25 mouse cellular contexts compared by ENCODE assay signal in the genomic region with DNA sequence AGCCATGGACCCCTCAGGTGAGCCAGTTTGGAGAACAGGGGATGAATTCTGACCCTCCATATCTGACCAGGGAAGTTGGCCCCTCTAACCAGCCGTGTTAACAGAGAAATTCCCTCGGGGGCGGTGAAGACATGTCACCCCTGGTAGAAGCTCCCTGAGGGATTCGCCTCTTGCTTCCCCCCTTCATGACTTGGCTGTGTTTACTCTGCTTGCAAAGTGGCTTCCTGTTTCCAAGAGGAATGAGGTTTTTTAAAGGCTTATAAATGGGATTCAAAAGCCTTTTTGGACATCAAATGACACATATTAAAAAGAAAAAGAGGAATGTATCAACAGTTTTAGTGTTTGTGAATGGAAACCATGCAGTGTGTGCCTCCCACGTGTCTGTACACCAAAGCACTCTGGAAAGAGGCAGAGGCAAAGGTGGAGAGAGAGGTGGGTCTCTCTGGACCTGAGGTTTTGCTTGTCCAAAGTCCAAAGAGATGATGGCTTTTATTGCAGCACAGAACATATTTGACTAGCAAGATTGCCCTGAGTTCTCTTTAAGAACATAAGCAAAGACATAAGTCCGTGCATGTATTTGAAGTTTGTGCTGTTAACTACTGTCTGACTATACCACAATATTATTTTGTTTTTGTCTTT.
DNase-seq lines count a peak whose midpoint lies in the region; ATAC-seq and TF ChIP-seq lines count a peak whose summit lies in the region.
"Had no signal": no experiment of that assay in that cellular context is flagged by ENCODE, and none has a peak within 500 bp of the region (broad histone marks: within the 10 kb centered on the region; RNA-seq: fewer than 3 reads in every experiment).

No protein-coding gene starts in this region.

- whole genome bisulfite sequencing in heart, embryonic 11.5 days (ENCODE audit: insufficient replicate concordance) = 62% methylated on average over 6 of the region's 6 CpGs
- 44% methylated on average over 6 of the region's 6 CpGs for WGBS in kidney, postnatal 0 days
- 13% methylated on average over 6 of the region's 6 CpGs for WGBS in large intestine, adult 2 months

- H3K4me1 ChIP-seq in heart, embryonic 11.5 days (ENCODE audit: control insufficient read depth, insufficient read depth, low read length) = no peaks in the 10 kb centered on the region
- H3K4me1 ChIP-seq in kidney, postnatal 0 days (replicated peaks; ENCODE audit: insufficient read depth, low read length) = no peaks in the 10 kb centered on the region
- H3K4me1 ChIP-seq: forebrain, embryonic 10.5 days had no signal

- no peaks in the 10 kb centered on the region for H3K36me3 ChIP-seq in heart, embryonic 11.5 days (ENCODE audit: control insufficient read depth, insufficient read depth, low read length)
- no peaks in the 10 kb centered on the region for H3K36me3 ChIP-seq in kidney, postnatal 0 days (ENCODE audit: insufficient read depth, low read length)
- H3K36me3 ChIP-seq: embryonic facial prominence, embryonic 13.5 days; forebrain, embryonic 10.5 days; limb, embryonic 12.5 days; stomach, embryonic 15.5 days had no signal

- TF ChIP-seq CTCF in kidney, postnatal 0 days (IDR thresholded peaks at IDR 0.05; ENCODE audit: low read depth) = no peak

- no peaks in the 10 kb centered on the region for H3K27me3 ChIP-seq in heart, embryonic 11.5 days (ENCODE audit: control insufficient read depth, insufficient read depth, low read length)
- H3K27me3 ChIP-seq in kidney, postnatal 0 days (ENCODE audit: insufficient read depth, low read length) = no peaks in the 10 kb centered on the region
- H3K27me3 ChIP-seq: embryonic facial prominence, embryonic 13.5 days; Patski; stomach, embryonic 15.5 days had no signal

- no peaks in the 10 kb centered on the region for H3K9me3 ChIP-seq in heart, embryonic 11.5 days (replicated peaks; ENCODE audit: control insufficient read depth, low read length)
- H3K9me3 ChIP-seq in kidney, postnatal 0 days (replicated peaks; ENCODE audit: low read length) = no peaks in the 10 kb centered on the region
- H3K9me3 ChIP-seq: embryonic facial prominence, embryonic 13.5 days; forebrain, embryonic 10.5 days; stomach, embryonic 15.5 days had no signal

- H3K4me3 ChIP-seq in heart, embryonic 11.5 days (ENCODE audit: low read depth, low read length) = no peak overlapping the region
- no peak overlapping the region for H3K4me3 ChIP-seq in kidney, postnatal 0 days (replicated peaks; ENCODE audit: low read depth, low read length)
- H3K4me3 ChIP-seq: embryonic facial prominence, embryonic 13.5 days; forebrain, embryonic 10.5 days; gastrocnemius, adult 2 months; heart, adult 2 months; limb, embryonic 12.5 days; stomach, embryonic 15.5 days had no signal

- H3K27ac ChIP-seq in heart, embryonic 11.5 days (ENCODE audit: low read depth, low read length) = no peak overlapping the region
- H3K27ac ChIP-seq in kidney, postnatal 0 days = no peak overlapping the region
- H3K27ac ChIP-seq: embryonic facial prominence, embryonic 13.5 days; forebrain, embryonic 10.5 days; gastrocnemius, adult 2 months; heart, adult 2 months; limb, embryonic 12.5 days; stomach, embryonic 15.5 days had no signal

- ATAC-seq in heart, embryonic 11.5 days (replicated peaks; ENCODE audit: insufficient number of reproducible peaks, low FRiP score, low TSS enrichment) = no peak
- no peak for ATAC-seq in kidney, postnatal 0 days (replicated peaks; ENCODE audit: low FRiP score, low read depth)
- ATAC-seq in CD4-positive, CD25-positive, alpha-beta regulatory T cell, adult 4 months = no peak
- ATAC-seq: forebrain, embryonic 16.5 days; hindbrain, embryonic 16.5 days; Patski had no signal

- intact Hi-C loops in heart, postnatal 10 days (cut with DNase I) = no loop called here

- no peak overlapping the region for H3K4me2 ChIP-seq in heart, embryonic 11.5 days
- H3K4me2 ChIP-seq in kidney, postnatal 0 days (ENCODE audit: low read length) = no peak overlapping the region
- H3K4me2 ChIP-seq: embryonic facial prominence, embryonic 13.5 days; limb, embryonic 12.5 days; liver, embryonic 11.5 days; stomach, embryonic 15.5 days had no signal

- DNase-seq in heart, postnatal 10 days = peak; percentile 9 to 25
- DNase-seq in lung, postnatal 10 days = peak; percentile 43
- no peak for DNase-seq in lung, postnatal 25 days (ENCODE audit: low spot score)
- DNase-seq in kidney, postnatal 0 days (ENCODE audit: low spot score) = peak; percentile 69
- peak; percentile 45 for DNase-seq in large intestine, adult 2 months (ENCODE audit: low read depth, low spot score)
- DNase-seq in layer of hippocampus, adult 11-12 months (ENCODE audit: low spot score) = no peak
- DNase-seq: adrenal gland, postnatal 14 days; cerebellum, adult 11-12 months; cerebellum, adult 9-11 months; gastrocnemius, adult 2 months; gastrocnemius, postnatal 36 days; layer of hippocampus, postnatal 36 days; midbrain, embryonic 14.5 days; thymus, postnatal 14 days had no signal

- H3K9ac ChIP-seq in heart, embryonic 11.5 days (ENCODE audit: low read depth, low read length) = no peak overlapping the region
- H3K9ac ChIP-seq in kidney, postnatal 0 days (ENCODE audit: low read depth, low read length) = no peak overlapping the region
- H3K9ac ChIP-seq: embryonic facial prominence, embryonic 13.5 days; limb, embryonic 12.5 days; stomach, embryonic 15.5 days had no signal

Comparison
In these comparisons a context has a peak if more than half of its experiments do, and no peak if none do; other contexts are left out.
1. DNase-seq: peak in heart, postnatal 10 days (2 of 2), lung, postnatal 10 days (single experiment), kidney, postnatal 0 days (single experiment) and large intestine, adult 2 months (single experiment); none in lung, postnatal 25 days (single experiment) and layer of hippocampus, adult 11-12 months (single experiment).